Mouse (Mus musculus) olfactory bulb, adult 2 months (tissue): ENCODE measurements around the gene Pgpep1l. TPM values are rescaled to one million over a fixed set of nuclear protein-coding genes. Genes with fewer than 3 reads are reported as not detected.

ENCODE experiments used
- H3K27ac ChIP-seq: fragments of 200-500 bp; 2 replicates; pipeline ENCODE4 v1.5.1; 2012; ENCODE audit warnings: low read depth, low read length; ENCODE audit not compliant: insufficient read depth
- H3K4me1 ChIP-seq: fragments of 200-500 bp; 2 replicates; pipeline ENCODE4 v1.6.1; 2012; ENCODE audit warnings: low read length; ENCODE audit not compliant: control insufficient read depth, insufficient read depth
- H3K4me3 ChIP-seq: fragments of 200-500 bp; 2 replicates; pipeline ENCODE4 v1.5.1; 2012; ENCODE audit warnings: mild to moderate bottlenecking, low read depth, low read length, moderate library complexity; ENCODE audit not compliant: insufficient read depth
- CTCF ChIP-seq: fragments of 200-500 bp; IDR thresholded peaks from 2 replicates; pipeline ENCODE4 v1.5.1; 2012; ENCODE audit warnings: low read depth, mild to moderate bottlenecking, low read length, moderate library complexity; ENCODE audit not compliant: insufficient read depth
- POLR2A ChIP-seq: fragments of 200-500 bp; IDR thresholded peaks from 2 replicates; pipeline ENCODE4 v1.6.1; 2012; ENCODE audit warnings: mild to moderate bottlenecking, low read depth, low read length, moderate library complexity; ENCODE audit not compliant: insufficient read depth
- WGBS: fragments of 180-500 bp; shearing (Covaris S2); methylation state at CpG from one replicate; pipeline ENCODE4 v1.1.7; 2018; 5-methylcytosine and 5-hydroxymethylcytosine counted together
- polyA plus RNA-seq: library from polyadenylated mRNA; stranded (reverse); fragments of >200 nt; gene quantifications from 2 replicates; pipeline ENCODE4 v1.2.4, GENCODE M21; 2012; ENCODE audit warnings: low replicate concordance; ENCODE audit not compliant: missing spikeins, insufficient read depth, insufficient read length

The Pgpep1l gene
- polyA plus RNA-seq, 1 experiment = not detected

GRCm38 (mm10) chr7:68266691-68267090 is 2.7 kb upstream of the Pgpep1l start:
- WGBS = 45% methylated on average over 6 of the region's 6 CpGs
- peaks cover 16% of the 10 kb centered on the region for H3K4me1 ChIP-seq

DNA sequence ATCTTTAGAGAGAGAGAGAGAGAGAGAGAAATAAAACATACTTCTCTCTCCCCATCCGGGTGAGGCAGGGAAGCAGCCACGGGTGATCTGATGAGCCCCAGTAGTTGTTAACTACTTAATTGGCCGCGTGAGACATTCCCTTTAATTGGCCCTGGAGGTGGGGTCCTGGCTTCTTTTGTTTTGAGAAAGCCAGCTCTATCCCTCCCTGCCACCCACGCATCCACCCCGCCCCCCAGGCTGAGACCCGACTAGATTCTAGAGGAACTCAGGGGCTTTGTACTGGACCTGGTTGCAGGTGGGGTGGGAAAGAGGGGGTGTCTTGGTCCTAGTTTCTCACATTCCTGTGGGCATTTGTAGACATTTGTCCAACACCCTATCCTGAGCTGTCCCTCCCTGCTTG is 1.4 kb upstream of the Pgpep1l start:
- H3K4me3 ChIP-seq = no peak overlapping the region
- WGBS = 24% methylated on average over 7 of the region's 7 CpGs
- no peak overlapping the region for H3K27ac ChIP-seq
- H3K4me1 ChIP-seq = peaks cover 16% of the 10 kb centered on the region
- no peak for TF ChIP-seq POLR2A
- TF ChIP-seq CTCF = no peak

More at GRCm38 (mm10) chr7:68266691-68267090, 2.7 kb upstream of the Pgpep1l start:
- Histone ChIP-seq H3K27ac (no peak overlapping the region), H3K4me3 (no peak overlapping the region)
- TF ChIP-seq POLR2A (no peak), CTCF (no peak)

DNA sequence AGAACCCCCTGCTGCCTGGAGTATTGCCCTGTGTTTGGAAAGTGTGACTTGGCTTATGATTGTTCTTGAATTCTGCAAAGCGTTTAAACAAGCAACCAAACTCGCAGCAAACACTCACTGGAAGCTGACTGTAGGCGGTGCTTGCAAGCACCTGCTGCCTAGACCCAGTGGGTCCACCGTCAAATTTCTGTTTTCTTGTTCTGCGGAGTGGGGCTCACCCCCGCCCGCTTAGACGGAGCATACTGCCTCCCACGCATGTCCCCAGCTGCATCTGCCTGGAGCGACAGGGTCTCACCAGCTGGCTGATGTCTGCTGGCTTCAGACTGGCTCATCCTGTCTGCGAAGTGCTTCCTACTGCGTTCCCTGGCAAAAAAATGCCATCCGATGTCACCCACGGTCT is 498 bp upstream of the Pgpep1l start:
- Histone ChIP-seq H3K27ac (no peak overlapping the region), H3K4me1 (peaks cover 16% of the 10 kb centered on the region), H3K4me3 (peak overlapping the region; percentile 23; the same call in 1 of the 2 replicates)
- WGBS = 2% methylated on average over 14 of the region's 14 CpGs
- TF ChIP-seq POLR2A (no peak), CTCF (no peak)

GRCm38 (mm10) chr7:68263346-68264027 is 546 bp downstream of the Pgpep1l start:
- H3K4me3 ChIP-seq = peak overlapping the region; percentile 37
- peak overlapping the region; percentile 25; the same call in 1 of the 2 replicates for H3K27ac ChIP-seq
- WGBS = 52% methylated on average over 8 of the region's 8 CpGs
- H3K4me1 ChIP-seq = peaks cover 18% of the 10 kb centered on the region
- TF ChIP-seq POLR2A (no peak), CTCF (no peak)

GRCm38 (mm10) chr7:68262612-68263200 is 1.3 kb downstream of the Pgpep1l start:
- TF ChIP-seq POLR2A (no peak), CTCF (no peak)
- no peak overlapping the region for H3K4me3 ChIP-seq
- peaks cover 22% of the 10 kb centered on the region for H3K4me1 ChIP-seq
- no peak overlapping the region for H3K27ac ChIP-seq
- 81% methylated on average over 8 of the region's 8 CpGs for WGBS

GRCm38 (mm10) chr7:68259523-68260081 is 4.4 kb downstream of the Pgpep1l start:
- Histone ChIP-seq H3K4me1 (peaks cover 17% of the 10 kb centered on the region), H3K27ac (no peak overlapping the region), H3K4me3 (no peak overlapping the region)
- no peak for TF ChIP-seq CTCF
- no peak for TF ChIP-seq POLR2A
- WGBS = 83% methylated on average over 6 of the region's 6 CpGs

DNA sequence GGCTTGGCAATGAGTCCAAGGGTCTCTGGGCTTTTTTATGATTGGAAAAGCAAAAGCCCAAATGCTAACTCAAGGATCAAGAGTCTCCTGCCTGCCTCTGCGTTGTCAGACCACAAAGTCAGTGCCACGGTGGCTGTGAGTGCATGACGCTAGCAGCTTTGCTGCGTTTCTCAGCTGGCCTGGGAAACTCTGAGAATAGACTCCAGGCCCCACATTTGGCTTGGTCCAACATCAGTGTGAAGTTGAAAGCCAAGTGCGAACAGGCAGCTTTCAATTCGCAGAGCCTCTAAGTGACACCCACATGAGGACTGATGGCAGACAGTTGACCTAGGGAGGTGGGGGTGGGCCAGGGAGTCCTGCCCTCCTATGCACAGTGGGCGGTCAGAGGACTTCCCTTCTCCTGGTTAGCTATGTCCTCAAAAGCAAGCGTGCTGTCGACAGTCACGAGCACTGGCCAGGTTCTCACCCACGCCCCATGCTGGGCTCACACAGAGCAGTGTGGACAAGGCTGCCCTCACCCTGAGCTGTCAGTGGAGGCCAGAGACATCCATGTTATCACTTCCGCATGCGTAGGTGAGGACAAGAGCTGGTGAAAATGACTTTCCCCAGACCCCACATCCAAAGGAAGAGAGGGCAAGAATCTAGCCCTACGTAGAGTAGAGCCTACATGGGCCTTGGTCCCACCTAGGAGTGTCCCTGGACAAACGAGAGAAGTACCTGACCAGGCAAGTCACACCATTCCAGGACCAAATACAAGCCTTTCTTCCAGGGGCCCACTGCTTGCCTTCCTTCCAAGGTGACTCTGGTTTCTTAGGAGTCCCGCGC is 5.5 kb downstream of the Pgpep1l start:
- Histone ChIP-seq H3K27ac (no peak overlapping the region), H3K4me1 (peaks cover 6% of the 10 kb centered on the region), H3K4me3 (no peak overlapping the region)
- 78% methylated on average over 17 of the region's 17 CpGs for WGBS
- no peak for TF ChIP-seq POLR2A
- no peak for TF ChIP-seq CTCF

DNA sequence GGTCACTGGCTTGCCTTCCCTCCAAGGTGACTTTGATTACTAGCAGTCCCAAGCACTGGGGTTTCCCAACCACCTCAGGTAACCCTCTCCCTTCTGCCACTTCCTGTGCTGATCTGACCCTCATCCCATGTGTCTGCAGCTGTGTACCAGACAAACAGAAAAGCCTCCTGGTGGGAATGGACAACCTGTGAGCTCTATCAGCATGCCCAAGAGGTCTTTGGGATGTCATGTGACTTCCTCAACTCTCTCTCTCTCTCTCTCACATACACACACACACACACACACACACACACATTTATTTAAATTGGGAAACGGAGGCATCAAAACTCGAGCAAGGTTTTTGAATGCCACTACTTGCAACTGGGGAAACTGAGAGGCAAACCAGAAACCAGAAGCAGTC is 6.3 kb downstream of the Pgpep1l start:
- Histone ChIP-seq H3K4me3 (no peak overlapping the region), H3K4me1 (peaks cover 6% of the 10 kb centered on the region; the same call in 1 of the 2 replicates), H3K27ac (no peak overlapping the region)
- 63% methylated on average over 2 of the region's 2 CpGs for WGBS
- TF ChIP-seq POLR2A = no peak
- TF ChIP-seq CTCF = no peak
